Mouse (Mus musculus): ENCODE measurements around the gene Nudt16l1.

Gene Nudt16l1

GRCm38 (mm10) chr16:4938461-4938860, at the start of gene Nudt16l1:
Gene Nudt16l1 (plus strand): TSS chr16:4938761.
- DNase-seq (ENCODE audit: low spot score in 2 of 2) = no peak

- no peak for DNase-seq (ENCODE audit: low spot score in 2 of 2)
Observed at GRCm38 (mm10) chr16:4890201-4890709, 48.3 kb upstream of the Nudt16l1 start.

DNA sequence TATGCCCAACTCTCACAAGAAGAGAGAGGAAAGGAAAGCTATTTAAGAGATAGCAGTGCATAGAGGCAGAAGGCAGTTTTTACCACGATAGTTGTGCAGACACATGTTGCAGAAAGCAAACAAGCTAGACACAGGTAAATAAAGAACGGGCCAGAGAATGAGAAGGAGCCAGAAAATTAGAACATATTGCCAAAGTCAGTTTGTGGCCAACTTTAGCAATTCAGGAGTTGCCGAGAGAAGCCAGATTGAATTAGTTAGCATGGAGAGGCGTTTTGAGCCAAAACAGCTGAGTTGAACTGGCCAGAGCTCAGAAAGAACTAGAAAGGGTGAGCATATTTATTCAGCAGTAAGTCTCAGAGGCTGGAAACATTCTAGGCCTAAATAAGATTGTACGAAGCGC, 46.4 kb upstream of the Nudt16l1 start:
- DNase-seq (ENCODE audit: low spot score in 2 of 2) = no peak

GRCm38 (mm10) chr16:4894201-4894908, 44.2 kb upstream of the Nudt16l1 start:
- no peak for DNase-seq (ENCODE audit: low spot score in 2 of 2)

DNA sequence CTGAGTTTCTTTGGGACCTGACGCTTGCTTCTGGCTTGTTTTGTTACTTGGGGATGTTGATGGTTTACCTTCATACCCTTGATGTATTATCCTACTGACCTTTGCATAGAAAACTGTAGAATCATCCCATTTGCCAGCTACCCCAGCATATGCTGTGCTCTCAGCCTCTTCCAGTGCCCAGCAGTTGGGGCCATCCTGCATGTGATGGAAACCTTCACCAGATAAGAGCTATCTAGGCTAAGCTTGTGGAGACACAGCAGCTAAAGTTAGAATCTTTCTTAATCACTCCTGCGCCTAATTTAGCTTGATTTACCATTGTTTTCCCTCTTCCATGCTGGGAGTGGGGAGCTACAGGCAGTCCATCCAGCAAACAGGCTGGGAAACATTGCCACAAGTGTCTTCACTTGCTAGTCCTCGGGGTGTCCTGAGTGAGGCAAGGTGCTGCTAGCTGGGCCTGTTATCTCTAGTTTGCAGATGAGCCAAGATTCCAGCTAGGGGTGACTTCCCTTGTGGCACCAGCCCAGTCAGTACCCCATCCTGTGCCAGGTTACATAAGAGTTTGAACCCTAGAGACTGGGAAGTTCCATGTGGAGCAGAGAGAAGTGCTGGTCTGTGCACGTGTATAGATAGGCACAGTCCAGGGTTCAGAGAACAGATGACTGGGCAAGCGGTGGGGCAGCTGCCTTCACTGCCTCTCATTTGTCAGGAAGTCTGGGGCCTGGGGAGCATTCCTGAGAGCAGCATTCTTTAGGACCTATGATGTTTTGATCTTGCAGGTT, 42.1 kb upstream of the Nudt16l1 start:
- no peak for DNase-seq (ENCODE audit: low spot score in 2 of 2)

DNA sequence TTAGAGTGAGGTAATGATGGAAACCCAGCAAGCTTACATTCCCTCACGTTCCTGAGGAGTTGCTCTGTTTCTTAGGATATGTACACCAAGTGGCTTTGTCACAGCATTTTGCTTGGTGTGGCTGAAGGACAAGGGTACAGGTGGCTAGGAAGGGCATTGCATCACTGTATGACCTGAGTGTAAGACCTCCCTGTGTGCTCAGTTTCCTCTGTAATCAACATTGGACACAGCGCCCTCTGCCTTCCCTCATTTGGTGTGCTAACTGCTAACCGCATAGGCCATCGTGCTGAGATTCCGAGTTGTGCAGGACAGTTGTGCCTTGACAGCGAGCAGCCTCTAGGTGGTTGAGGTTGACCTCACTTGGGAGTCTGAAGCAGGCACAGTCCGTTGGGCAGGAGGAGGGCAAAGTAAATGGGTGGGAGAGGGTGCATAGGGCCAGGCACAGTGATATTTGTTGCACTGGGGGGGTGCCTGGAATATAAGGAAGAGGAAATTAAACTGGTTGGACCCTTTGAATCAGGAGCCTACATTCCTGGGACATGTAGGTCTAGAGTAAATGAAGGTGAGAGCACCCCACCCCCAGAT, 41.3 kb upstream of the Nudt16l1 start:
- DNase-seq (ENCODE audit: low spot score in 2 of 2) = no peak

DNA sequence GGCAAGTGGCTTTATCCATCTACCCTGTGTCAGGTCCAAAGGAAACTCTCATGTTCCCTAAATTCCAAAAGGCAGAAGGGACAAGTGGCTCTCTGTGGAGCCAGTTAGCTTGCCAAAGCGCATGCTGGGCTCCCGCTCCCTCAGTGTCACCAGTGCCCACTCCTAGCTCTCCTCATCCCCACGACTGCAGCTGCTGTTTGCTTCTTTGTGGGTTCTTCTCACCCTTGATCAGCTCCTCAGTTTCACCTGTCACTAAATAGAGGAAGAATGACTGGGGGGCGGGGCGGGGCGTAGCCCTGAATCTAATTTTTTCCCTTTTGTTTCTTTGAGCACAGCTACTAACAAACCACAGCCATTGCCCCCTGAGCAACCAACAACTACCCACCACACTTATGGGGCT, 39.7 kb upstream of the Nudt16l1 start:
- peak in 1 of 2 experiments; percentile 27 for DNase-seq (ENCODE audit: low spot score in 2 of 2)

DNA sequence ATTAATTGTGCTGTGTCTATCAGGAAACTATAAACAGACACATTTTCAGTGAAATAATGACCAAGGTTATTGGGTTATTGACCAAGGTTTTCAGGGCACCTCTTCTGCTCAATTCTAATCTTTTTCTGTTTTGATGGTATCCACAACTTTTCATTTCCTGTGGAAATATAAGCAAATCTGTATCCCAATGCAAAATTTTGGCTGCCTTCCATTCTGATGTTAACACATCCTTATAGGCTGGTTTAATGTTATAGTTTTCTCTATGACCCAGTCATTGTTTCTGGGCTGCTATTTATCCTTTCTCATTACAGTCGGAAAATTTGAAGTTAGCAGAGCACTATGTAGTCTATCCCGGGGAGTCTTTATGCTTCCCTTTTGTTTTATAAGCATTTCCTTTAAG, 38.9 kb upstream of the Nudt16l1 start:
- no peak for DNase-seq (ENCODE audit: low spot score in 2 of 2)

DNA sequence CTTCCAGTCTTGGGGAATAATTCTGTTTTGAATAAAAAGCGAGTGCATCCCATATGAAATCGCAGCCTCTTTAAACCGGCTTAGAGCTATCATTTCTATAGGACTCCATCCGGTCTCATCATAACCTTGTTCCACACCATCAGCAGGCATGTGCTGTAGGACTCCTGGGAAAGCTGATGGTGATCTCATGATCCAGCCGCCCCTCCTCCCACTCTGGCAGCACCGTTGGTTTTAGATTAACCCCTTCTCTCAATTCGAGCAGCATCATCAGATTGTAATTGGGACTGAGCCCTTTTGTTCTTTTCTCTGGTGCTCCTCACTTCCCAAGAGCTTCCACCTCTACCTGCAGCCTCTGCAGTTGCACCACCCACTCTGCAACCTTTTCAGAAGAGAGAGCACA, 37.4 kb upstream of the Nudt16l1 start:
- DNase-seq (ENCODE audit: low spot score in 2 of 2) = no peak

DNA sequence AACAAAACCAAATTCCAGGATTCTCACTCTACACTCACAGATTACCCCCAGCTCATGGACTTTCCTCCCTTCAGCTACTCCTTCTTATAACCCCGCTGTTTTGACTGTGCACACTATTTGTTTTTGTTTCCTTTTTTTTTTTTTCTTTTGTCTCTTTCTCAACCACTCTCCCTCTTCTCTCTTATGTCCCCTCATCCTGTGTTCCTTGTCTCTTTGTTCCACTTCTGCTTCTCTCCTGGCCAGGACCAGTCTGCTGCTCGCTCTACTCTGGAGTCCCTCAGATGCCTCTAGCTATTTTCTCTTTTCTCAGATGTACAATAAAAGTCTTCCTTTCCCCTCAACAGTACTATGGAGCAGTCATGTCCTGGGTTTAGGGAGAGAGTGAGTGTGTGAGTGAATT, 36.2 kb upstream of the Nudt16l1 start:
- DNase-seq (ENCODE audit: low spot score in 2 of 2) = no peak

GRCm38 (mm10) chr16:4903491-4904102, 35.0 kb upstream of the Nudt16l1 start:
- no peak for DNase-seq (ENCODE audit: low spot score in 2 of 2)

DNA sequence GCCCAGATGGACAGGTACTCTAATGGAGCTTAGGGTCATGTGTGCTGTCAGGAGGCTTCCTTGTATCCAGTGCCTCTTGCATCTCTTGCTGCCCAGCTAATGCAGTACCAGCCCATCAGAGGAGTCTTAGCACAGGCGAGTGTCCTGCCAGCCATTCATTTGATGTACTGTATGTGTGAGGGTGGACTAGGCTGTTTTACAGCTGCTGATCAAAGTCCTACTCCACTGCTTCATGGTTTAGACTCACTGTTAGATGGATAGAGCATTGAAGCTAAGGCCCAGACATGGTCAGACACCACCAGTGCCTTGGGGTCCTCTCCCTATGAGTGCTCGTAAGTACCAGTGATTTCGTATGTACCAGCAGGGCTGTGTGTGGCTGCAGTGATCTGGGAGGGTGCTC, 33.7 kb upstream of the Nudt16l1 start:
- no peak for DNase-seq (ENCODE audit: low spot score in 2 of 2)

DNA sequence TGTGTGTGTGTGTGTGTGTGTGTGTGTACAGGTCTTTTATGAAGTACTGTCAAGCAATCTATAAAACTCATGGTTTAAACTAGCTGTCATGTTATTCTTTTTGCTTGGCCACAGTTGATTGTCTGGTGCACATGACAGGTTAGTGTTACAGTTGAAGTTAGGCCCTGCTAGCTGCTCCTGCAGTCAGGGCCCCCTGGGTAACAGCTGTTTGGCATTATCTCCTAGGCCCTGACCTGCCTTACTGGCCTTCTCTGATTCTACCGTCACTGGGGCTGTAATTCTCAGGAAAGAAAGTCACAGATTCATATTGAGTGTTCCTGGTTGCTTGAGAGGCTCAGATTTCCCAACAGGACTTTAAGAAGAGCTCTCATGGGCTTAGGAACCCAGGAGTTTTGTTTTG, 33.0 kb upstream of the Nudt16l1 start:
- DNase-seq (ENCODE audit: low spot score in 2 of 2) = no peak

DNA sequence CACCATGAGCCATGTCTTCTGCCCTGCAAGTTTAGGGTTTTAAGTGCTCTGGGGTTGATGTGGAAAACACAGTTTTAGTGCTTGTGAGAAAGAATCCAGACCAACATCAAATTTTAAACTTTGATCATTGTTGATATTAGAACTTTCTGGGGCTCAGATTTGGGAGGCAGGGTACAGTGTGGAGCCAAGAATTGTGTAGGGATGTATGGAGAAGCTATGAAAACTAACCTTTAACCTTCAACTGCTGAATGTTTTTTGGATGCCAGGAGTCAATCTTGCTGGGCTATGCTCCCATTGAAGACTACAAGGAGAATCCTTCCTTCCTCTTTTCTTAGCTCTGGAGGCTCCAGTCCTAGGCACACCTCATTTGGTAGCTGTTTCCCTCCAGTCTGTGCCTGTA, 32.0 kb upstream of the Nudt16l1 start:
- no peak for DNase-seq (ENCODE audit: low spot score in 2 of 2)

GRCm38 (mm10) chr16:4907386-4907785, 31.2 kb upstream of the Nudt16l1 start:
- DNase-seq (ENCODE audit: low spot score in 2 of 2) = no peak

DNA sequence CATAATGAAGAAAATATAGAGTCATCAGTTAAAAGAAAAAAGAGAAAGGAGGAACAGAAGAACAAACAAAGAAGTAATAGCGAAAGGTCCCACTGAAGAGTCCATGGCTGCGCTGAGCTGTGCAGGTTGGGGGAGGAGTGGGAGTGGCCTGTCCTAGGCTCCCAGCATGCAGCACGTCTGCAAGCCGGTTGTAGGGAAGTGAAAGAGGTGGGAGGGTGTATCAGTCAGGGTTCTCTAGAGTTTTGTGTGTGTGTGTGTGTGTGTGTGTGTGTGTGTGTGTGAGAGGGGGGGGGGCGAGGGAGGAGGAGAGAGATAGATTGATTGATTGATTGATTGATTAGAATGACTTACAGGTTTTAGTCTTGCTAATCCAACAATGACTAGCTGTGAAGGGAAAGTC, 30.6 kb upstream of the Nudt16l1 start:
- no peak for DNase-seq (ENCODE audit: low spot score in 2 of 2)

GRCm38 (mm10) chr16:4909745-4910144, 28.8 kb upstream of the Nudt16l1 start:
- no peak for DNase-seq (ENCODE audit: low spot score in 2 of 2)

GRCm38 (mm10) chr16:4910758-4911157, 27.8 kb upstream of the Nudt16l1 start:
- no peak for DNase-seq (ENCODE audit: low spot score in 2 of 2)

- no peak for DNase-seq (ENCODE audit: low spot score in 2 of 2)
Observed at GRCm38 (mm10) chr16:4912074-4912648, 26.4 kb upstream of the Nudt16l1 start.

- no peak for DNase-seq (ENCODE audit: low spot score in 2 of 2)
Observed at GRCm38 (mm10) chr16:4912907-4913782, 25.4 kb upstream of the Nudt16l1 start.
